Mouse (Mus musculus) thymus, postnatal 36 days (tissue): ENCODE data around the gene Rbl1.
"Not testable (repeated sequence)": the region's sequence is repeated elsewhere in the genome, so short reads cannot be mapped to it uniquely, and the experiment has no call there.

Source experiments
- DNase-seq, 2 experiments: peaks; one replicate each; pipeline ENCODE4 v3.0.0; 2022; ENCODE audit warnings: mixed read lengths in 2 of 2

Gene Rbl1

DNA sequence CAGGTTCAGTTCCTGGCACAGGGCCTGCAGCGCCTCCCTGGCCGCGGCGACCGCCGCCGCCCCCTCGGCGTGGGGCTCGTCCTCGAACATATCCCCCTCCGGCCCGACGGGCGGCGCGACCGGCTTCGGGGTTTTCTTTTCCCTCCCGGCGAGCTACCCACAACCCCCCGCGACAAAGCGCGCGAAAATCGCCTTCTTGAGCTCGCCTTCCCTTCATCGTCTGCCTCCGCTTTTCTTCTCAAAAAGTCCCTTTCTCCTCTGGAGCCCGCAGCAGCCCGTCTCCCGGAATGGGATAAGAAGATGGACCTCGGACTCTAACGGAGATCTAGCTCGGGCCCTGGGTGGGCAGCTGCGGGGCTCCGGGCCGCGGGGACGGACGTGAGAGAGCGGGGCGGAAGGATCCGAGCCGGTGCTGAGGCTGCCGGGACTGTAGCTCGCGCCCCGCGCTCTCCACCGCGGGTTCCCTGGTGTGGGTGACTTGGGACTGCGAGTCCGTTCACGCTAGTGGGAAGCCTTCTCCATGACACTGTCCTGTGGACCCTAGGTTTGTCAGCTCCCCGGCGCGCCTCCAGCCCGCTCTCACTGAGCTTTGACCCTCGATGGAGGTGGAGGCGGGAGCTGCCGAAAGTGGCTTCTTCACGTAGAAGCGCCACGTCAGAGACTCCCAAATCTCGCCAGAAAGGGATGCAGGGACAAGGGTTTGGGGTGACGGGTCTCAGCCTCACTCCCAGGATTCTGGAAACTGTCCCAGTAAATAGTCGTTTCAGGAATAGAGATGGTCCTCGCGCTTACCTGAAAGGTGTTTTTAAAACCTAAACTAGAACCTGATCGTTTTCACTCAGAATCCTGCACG, at the start of gene Rbl1:
Gene Rbl1, minus strand, starts transcription at position 169 of the 853 bp plus-strand sequence.
- peak; percentile 93 to 94 for DNase-seq

DNA sequence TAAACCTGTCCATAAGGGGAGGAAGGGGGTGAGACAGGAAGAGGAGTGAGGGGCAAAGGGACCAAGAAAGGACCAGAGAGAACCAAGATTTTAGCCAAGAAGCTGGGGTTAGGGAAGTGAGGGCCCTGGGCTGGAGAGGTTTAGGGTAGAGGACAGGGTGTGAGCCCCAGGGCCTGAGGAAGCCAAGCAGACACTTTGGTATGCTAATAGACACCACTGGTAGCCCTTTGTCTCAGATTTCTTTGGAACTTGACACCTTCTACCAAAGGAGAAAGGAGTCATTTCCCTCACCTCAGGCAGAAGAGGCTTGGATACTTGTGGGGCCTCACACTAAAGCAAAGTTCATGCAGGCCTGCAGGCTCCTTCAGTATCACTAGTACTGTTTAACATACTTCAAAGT, 43.8 kb upstream of the Rbl1 start:
- no peak for DNase-seq

DNA sequence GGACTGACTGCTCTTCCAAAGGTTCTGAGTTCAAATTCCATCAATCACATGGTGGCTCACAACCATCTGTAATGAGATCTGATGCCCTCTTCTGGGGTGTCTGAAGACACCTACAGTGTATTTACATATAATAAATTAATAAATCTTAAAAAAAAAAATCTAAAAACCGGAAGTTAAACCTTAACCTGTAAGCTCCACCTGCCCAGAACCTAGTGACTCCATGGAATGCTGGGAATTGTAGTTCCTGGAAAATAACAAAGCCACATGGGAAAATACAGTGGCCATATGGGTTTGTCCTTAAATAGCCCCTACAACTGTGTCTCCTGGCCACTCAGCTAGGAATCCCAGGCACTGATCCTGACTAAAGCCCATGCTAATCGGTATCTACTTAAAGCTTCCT, 41.3 kb upstream of the Rbl1 start:
- DNase-seq: no peak

DNA sequence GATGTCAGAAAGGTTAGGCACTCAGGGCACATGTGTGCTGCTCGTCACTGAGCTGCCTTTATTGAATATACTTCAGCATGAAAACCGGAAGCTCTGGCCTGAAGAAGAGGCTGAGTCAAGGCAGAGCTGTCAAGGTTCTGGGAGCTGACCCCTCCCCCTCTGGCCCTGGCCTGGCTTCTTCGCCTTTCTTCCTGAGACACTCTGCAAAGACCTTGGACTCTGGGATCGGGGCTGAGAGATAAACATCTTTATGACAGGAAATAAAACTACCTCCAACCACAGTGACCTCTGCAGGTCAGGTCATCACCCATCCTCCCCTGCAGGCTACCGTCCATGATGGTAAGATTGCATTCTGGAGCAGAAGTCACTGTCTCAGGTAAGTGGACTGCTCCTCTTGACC, 40.7 kb upstream of the Rbl1 start:
- no peak for DNase-seq

DNA sequence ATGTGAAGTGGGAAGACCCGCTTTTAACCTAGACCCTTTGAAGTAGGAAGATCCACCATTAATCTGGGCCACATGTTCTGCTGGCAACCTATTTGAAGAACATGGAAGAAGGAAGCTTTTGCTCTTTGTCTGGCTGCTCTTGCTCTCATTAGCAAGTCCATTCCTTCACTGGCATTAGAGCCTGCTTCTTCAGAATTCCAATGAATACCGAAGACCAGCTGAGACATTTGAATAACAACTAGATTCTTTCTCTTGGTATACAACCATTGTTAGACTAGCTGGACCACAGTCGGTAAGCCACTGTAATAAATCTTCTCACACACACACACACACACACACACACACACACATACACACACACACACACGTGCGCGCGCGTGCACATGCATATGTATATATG, 31.6 kb upstream of the Rbl1 start:
- no peak for DNase-seq

DNA sequence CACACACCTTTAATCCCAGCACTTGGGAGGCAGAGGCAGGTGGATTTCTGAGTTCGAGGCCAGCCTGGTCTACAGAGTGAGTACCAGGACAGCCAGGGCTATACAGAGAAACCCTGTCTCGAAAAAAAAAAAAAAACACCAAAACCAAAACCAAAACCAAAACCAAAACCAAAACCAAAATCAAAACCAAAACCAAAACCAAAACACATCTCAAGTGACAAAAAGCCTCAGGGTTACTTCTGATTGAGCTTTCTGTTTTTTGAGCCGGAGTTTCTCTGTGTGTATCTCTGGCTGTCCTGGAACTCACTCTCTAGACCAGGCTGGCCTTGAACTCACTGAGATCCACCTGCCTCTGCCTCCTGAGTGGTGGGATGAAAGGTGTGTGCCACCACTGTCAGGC, 17.6 kb upstream of the Rbl1 start:
- not testable (repeated sequence) for DNase-seq

DNA sequence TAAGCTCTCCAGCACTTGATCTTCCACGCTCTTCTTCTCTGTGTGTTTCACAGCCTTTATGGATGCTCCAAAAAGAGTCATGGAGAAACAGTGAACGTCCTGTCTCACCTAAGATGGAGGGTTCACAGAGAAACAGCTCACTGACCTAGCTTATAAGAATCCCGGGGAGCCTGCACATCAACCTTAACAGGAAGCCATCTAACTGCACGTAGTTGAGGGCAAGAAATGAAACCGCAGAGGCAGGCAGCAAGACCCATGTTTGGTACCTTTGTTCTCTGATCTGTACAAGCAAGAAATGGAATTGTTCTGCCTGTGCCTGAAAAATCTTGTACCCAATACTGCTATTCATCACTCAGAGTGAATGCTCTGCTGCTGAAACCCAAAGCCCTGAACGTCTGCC, 15.8 kb upstream of the Rbl1 start:
- DNase-seq: no peak

DNA sequence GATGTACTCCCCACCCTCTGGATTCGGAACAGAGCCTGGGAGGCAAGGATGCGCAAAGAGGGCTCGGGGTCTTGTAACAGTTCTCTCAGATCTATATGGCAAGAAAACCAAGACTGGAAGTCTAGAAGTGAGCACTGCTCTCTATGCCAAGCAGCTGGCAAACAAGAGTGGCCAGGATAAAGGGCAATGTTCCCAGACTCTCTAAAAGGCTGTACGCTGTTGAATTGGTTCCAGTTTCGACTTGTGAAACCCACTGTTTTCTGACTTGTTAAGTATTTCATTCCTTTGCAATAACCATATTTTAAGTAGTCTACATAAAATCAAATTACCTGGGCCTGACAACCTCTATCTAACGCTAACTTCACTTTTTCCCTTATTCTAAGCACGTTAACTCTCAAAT, 7.4 kb upstream of the Rbl1 start:
- no peak for DNase-seq

DNA sequence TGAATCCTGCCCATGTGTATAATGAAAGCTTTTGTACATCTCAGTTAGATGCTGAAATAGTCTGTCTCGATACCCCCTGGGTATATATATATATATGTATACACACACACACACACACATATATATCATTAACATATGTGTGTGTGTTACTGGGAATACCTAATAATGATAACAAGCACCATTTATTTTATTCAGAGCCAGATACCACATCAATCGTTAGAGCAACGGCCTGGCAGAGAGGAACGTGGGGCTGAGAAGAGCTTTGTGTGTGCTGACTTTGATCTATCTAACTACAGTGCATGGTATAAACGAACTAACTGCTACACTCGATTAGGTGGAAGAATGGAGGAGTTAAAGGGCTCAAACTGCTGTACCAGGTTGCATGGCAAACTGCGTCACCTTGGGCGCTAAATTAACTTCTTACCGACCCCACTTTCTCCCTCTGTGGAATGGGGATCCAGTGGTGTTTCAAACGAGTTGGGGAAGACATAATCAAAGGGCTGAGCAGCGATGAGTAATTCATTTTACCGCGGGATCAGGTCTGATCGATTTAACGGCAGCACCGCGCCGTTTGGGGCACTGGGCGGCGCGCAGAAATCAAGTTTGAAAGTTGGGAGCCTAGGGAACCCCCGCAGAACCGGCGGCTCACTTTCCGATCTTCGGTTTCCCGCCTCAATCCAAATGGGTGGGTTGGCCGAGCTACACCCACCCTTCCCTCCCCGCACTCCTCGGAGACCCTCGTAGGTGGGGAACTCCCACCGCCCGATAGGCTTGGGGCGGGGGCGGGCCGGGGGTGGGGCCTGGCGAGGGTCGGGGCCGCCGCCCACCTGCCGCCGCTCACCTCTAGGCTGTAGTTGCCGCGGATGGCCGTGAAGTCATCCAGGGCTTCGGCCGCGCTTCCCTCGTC, 622 bp downstream of the Rbl1 start:
- peak in 1 of 2 experiments; percentile 59 for DNase-seq

DNA sequence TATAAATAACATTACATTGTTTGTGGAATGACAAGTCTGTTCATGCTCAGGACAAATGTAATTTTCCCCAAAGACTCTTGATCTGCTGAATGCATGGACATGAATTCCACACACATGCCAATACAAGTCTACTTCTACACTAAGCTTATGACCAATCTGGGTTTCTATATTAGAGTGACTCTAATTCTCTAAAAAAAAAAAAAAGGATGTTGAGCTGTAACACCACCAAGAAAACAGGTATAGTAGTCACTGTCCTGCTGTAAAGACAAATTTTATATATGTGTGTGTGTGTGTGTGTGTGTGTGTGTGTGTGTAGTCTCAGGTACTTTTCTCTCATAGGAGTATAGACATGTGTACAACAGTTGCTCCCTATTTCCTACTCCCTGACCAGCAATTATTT, 1.3 kb downstream of the Rbl1 start:
- DNase-seq: no peak

DNA sequence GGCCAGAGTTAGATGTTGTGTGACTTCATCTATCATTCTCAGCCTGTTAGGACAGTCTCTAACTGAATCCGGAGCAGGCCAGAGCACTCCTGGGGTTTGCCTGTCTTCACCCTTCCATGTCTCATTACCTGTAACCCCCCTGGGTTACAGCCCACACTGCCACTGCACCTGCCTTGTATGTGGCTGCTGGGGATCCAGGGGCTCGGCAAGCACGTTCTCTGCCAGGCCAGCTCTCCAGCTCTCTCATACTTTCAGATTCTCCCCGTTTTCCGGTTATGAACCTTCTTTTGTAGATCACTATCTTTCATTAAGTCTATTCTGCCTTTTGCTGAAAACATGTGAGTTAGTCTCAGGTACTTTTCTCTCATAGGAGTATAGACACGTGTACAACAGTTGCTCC, 2.0 kb downstream of the Rbl1 start:
- peak; percentile 23 to 32 for DNase-seq

DNA sequence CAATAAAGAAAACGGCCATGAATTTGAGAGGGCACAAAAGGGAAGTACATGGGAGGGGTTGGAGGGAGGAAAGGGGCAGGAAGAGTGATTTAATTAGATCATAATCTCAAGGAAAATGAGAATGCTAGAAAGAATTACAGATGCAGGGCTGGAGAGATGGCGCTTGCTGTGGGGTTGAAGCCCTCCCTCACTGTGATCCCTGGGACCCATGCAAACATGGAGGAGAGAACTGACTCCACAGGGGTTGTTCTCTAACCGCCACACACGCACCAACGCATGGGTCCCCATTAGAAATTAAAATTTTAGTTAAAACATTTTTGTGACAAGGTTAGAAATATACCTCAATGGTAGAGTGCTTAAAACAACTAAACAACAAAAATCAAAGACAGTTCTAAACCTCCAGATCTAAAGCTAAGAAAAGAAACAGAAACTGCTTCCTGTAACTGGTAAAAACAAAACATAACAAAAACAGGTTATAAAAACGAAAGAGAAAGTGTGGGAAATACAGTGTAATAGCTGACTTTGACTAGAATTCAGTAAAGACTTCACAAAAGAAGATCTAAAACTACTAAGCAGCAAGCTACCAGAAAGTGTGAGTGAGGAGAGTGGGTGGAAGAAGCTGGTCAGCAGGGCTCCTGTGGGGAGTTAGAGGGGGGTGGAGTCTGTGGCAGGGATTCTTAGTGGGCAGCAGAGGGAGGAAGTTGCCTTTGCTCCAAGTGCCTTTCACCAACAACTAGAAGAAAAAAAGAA, 3.1 kb downstream of the Rbl1 start:
- peak; percentile 39 to 51 for DNase-seq

DNA sequence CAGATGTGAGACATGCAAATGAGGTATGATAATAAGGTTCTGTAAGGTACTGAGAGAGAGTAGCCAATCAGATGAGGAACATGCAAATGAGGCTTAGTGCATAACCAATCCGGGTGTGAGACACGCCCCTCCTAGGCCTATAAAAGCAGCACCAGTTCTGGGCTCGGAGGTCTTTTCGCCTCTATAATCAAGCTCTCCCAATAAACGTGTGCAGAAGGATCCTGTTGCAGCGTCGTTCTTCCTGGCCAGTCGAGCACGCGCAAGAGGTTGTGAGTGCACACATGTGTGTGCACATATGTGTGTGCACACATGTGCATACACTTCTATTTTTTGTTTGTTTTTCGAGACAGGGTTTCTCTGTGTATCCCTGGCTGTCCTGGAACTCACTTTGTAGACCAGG, 5.9 kb downstream of the Rbl1 start:
- not testable (repeated sequence) for DNase-seq

DNA sequence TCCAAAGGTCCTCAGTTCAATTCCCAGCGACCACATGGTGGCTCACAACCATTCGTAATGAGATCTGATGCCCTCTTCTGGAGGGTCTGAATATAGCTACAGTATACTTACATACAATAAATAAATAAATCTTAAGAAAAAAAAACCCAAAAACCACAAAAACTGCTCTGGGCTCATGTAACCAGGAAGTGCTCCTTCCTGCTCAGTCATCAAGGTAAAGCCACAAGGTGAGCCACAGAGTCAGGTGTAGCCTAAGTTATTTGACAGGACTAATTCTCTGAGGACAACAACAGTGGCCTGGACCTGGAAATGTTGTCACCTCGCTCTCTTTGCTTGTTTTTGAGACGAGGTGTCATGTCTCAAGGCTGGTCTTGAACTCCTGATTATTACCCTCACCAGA, 13.7 kb downstream of the Rbl1 start:
- DNase-seq: no peak

DNA sequence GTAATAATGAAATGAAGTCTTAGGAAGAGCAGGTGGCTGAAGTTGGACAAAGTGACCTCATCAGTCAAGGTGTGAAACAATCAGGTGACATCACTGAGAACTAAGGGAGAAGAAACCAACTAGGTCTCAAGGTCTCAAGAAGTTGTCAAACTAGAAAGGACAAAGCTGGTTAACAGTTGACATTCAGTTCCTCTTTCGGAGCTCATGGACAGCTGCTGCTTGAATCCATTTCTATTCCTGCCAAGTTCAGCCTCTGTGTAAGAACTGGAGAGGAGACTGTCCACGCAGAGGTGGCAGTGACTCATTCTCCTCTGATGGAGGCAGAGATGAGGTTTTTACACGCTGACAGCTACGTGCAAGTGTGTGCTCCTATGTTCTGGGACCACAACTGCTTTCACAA, 17.1 kb downstream of the Rbl1 start:
- no peak for DNase-seq

DNA sequence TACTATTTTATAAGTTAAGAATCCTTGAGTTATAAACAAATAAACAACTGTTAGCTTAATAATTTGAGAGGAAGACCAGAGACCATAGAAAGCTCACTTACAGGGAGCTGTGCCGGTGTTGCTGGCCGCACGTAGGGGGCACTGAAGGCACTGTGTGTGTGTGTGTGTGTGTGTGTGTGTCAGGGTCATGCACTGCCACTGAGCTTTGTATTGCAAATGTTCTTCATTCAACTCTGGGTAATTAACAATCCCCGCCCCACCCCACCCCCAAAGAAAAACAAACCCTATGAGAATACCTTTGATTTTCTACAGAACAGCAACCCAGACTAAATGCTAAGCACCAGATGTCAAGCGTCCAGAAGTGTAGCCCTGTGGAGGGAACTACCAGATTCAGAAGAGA, 17.8 kb downstream of the Rbl1 start:
- DNase-seq: no peak

DNA sequence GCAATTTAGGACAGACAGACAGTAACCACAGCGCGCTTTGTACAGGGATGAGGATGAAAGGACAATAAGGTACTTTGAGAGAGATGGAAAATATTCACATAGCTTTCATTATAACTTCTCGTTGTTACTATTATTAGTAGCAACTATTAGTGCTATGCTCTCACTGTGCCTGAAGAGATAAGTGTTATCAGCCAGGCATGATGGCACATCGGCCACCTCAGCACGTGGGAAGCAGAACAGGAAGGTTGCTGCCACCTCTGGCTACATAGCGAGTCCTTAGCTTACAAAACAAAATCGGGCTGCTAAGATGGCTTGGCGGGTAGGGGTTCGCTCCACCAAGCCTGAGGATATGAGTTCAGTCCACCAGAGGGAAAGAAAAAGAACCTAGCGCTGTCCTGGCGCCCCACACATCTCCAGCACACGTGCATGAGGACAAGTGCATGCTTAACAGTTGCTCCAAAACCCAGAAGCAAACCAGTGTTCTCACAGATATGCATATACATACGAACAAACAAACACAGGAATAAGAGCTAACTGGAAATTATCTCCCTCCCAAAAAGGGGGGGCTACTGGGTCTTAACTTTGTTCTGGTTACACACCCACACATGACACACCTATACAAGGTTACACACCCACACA, 19.2 kb downstream of the Rbl1 start:
- no peak for DNase-seq

DNA sequence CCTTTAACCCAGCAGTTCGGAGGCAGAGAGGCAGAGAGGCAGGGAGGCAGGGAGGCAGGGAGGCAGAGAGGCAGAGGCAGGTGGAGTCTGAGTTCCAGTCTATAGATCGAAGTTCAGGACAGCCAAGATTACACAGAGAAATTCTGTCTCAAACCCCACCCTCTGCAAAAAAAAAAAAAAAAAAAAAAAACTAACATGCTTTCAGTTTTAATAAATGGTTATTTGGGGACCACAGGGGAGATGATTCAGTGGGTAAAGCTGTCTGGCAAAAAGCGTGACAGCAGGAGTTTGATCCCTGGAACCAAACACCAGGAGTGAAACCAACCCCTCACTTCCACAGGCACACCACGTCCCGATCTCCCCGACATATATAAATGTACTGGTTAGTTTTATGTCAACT, 26.2 kb downstream of the Rbl1 start:
- no peak for DNase-seq

DNA sequence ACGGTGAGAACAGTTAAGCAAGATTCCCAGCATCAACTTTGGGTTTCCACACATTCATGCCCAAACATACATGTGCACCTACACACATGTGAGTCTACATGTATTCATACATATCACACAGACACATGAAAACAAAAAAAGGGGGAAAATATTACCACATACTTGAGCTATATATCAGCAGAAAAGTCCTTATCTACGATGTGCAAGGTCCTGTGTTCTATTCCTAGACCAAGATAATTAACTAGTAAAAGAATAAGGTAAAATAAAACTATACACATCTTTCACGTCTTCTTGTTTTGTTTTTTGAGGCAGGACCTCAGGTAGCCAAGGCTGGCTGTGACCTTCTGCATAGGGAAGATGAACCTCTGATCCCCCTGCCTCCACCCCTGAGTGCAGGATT, 28.1 kb downstream of the Rbl1 start:
- no peak for DNase-seq

DNA sequence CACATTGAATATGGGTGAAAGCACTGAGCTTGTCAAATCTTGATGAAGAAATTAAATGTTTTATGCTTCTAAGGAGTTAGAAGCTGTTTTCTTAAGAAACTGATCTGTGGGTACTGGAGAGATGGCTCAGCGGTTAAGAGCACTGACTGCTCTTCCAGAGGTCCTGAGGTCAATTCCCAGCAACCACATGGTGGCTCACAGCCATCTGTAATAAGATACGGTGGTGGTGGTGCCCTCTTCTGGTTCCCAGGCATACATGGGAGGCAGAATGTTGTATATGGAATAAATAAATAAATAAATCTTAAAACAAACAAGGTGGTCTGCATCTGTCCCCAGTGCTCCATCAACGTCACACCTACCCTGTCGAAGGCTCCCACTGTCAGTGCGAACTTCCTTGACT, 29.9 kb downstream of the Rbl1 start:
- DNase-seq: no peak

DNA sequence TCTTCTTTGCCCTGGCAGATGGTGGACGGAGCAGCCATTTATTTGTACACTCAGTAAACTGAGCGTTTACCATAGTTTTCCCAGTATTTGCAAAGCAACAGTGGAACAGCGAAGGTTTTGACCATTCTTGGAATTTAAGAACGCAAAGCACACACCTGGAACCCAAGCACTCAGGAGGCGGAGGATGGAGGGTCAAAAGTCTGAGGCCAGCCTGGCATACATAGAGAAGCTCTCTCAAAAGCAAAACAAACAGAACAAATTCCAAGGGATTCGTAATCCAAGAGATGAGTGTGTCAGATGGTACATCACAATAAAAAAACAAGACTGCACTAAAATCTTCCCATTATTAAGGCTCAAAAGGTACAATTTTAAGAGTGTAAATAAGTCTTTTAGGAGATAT, 30.8 kb downstream of the Rbl1 start:
- DNase-seq: no peak

DNA sequence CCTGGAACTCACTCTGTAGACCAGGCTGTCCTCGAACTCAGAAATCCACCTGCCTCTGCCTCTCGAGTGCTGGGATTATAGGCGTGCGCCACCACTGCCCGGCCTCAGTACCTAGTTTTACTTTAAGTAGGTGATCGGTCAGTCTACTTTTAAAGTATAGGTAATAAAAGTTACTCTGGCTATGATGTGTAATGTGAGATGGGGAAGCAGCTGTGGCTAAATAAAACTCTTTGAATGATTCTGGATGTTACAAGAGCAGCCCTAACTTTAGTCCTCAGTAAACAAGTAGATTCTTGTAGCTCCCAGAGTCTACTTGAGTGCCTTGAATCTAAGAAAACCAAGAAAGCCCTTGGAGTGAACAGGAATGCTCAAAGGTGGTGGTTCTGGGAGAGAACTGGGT, 31.4 kb downstream of the Rbl1 start:
- no peak for DNase-seq

DNA sequence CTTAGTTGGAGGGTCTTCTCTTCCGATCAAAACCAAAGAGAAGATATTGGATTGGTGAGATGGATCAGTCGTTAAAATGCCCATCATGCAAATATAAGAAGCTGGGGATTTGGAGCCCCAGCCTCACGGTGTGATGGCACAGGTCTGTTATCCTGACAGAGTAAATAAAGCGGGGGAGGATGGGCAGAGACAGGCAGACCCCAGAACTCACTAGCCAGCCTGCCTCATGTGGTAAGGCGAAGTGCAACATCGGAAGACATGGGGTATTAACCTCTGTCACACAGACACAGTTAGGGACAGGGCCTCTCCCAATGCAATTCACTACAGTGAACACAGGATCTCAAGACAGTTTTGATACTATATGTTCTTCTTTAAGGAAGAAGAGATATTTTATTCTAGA, 33.7 kb downstream of the Rbl1 start:
- no peak for DNase-seq
